In genomic region chr8:95054927-95055510, GRCm38 (mm10) we compare ENCODE assay signal across 8 mouse cellular contexts. TPM values are rescaled to one million over a fixed set of nuclear protein-coding genes. Genes with fewer than 3 reads are reported as not detected.
A peak's percentile ranks its signal among the peaks of the same experiment; 100 is the strongest.
DNase-seq lines count a peak whose midpoint lies in the region; ATAC-seq and TF ChIP-seq lines count a peak whose summit lies in the region.

TSS of gene Drc7 (plus strand) at chr8:95055103.

- ATAC-seq in common myeloid progenitor, adult 5-6 weeks (replicated peaks; ENCODE audit: low read depth, poor library complexity, severe bottlenecking): peak; percentile 48
- ATAC-seq in hematopoietic stem cell, adult 5-6 weeks (replicated peaks in 1 of 2; ENCODE audit: insufficient read depth in 1 of 2, low FRiP score in 2 of 2, low TSS enrichment in 1 of 2, low read depth in 1 of 2, poor library complexity in 2 of 2, severe bottlenecking in 2 of 2): peak in 1 of 2 experiments; percentile 69; a peak in 2 of 4 replicates
- peak; percentile 67 for ATAC-seq in megakaryocyte progenitor cell, adult 5-6 weeks (replicated peaks; ENCODE audit: poor library complexity)

- no peak within 1 kb of the TSS for H3K27ac ChIP-seq in layer of hippocampus, adult 2 months

- no peak within 1 kb of the TSS for H3K4me3 ChIP-seq in layer of hippocampus, adult 2 months

- DNase-seq in layer of hippocampus, adult 2 months (ENCODE audit: low spot score in 2 of 2): peak; percentile 31 to 46
- DNase-seq in layer of hippocampus, adult 8-10 months (ENCODE audit: low spot score in 2 of 2): no peak
- DNase-seq in urinary bladder, postnatal 4 days (ENCODE audit: low spot score in 2 of 2): no peak
- no peak for DNase-seq in spleen, postnatal 14 days (ENCODE audit: low spot score in 2 of 2)
- no peak for DNase-seq in heart, postnatal 4 days

- TF ChIP-seq CTCF in layer of hippocampus, adult 2 months (conservative IDR thresholded peaks at IDR 0.05): no peak

RNA-seq across cellular contexts. Expression of gene Drc7, which starts in this region (rescaled TPM):
- 1 to 10 TPM; 1.0 to 2.2 TPM for total RNA-seq in layer of hippocampus, adult 2 months (2021)
- total RNA-seq in layer of hippocampus, adult 8-10 months (2022): 1 to 10 TPM; 1.7 to 3.6 (median 1.8) TPM
- total RNA-seq in common myeloid progenitor, adult 5-6 weeks (2017): 8.4 and 9.8 TPM in 2 replicates
- 5.6 and 10.2 TPM in 2 replicates for total RNA-seq in hematopoietic stem cell, adult 5-6 weeks (2017)
- total RNA-seq in megakaryocyte progenitor cell, adult 5-6 weeks (2015): 1.2 and 1.8 TPM in 2 replicates
- total RNA-seq in megakaryocyte progenitor cell, adult 5-6 weeks (2017): 3.8 and 7.1 TPM in 2 replicates
- total RNA-seq in heart, postnatal 4 days (2021): not detected

Comparison
In these comparisons a context has a peak if more than half of its experiments do, and no peak if none do; other contexts are left out.
1. DNase-seq: peak in layer of hippocampus, adult 2 months (2 of 2); none in layer of hippocampus, adult 8-10 months (0 of 2), urinary bladder, postnatal 4 days (0 of 2), spleen, postnatal 14 days (0 of 2) and heart, postnatal 4 days (single experiment).